Mouse (Mus musculus): ENCODE results near the gene Aox1. TPM values are rescaled to one million over a fixed set of nuclear protein-coding genes. Genes with fewer than 3 reads are reported as not detected.

Gene Aox1
- total and polyA plus RNA-seq, 3 experiments, result 0.04 to 0.24 TPM; not detected in 1

DNA sequence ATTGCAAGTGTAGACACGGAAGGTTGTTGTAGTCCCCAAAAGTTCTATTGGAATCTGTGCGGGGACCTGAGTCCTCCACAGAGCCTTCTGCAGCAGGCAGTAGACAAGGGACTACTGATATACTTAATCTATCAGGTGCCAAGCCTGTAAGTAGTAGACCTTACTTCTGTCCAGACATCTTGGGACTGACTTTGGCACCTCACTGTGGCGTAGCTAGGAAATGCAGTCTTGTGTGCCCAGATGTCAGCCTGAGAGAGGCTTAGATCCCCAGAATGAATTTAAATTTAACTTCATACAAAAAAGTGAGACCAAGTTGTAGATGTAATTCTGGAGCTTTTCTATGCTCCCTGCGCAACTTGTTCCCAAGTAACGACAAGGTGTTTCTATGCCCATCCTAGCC, 50.0 kb downstream of the Aox1 start:
- peak; percentile 11 for DNase-seq (ENCODE audit: low read depth, low spot score)
- Histone ChIP-seq H3K9me3 (replicated peaks; ENCODE audit: insufficient read depth, low read length) (no peaks in the 10 kb centered on the region), H3K79me2 (ENCODE audit: control insufficient read depth, insufficient read depth, low read length, poor library complexity) (no peaks in the 10 kb centered on the region), H3K9ac (ENCODE audit: control insufficient read depth, low read depth, low read length, poor library complexity, severe bottlenecking) (no peak overlapping the region), H3K4me3 (ENCODE audit: control insufficient read depth in 1 of 2, insufficient read depth in 1 of 2, low read depth in 2 of 2, low read length in 2 of 2) (no peak overlapping the region), H3K36me3 (ENCODE audit: control insufficient read depth in 1 of 2, insufficient read depth in 2 of 2, low read length in 2 of 2) (no peaks in the 10 kb centered on the region), H3K27me3 (ENCODE audit: control insufficient read depth in 1 of 2, insufficient read depth in 2 of 2, low read length in 2 of 2) (peaks cover 0 to 2% of the 10 kb centered on the region in 2 experiments; a peak in 1 of 4 replicates), H3K27ac (ENCODE audit: control insufficient read depth, low read depth, low read length) (no peak overlapping the region), H3K4me1 (ENCODE audit: control insufficient read depth in 1 of 2, insufficient read depth in 2 of 2, low read length in 2 of 2) (no peaks in the 10 kb centered on the region)
- TF ChIP-seq SMC3 (IDR thresholded peaks at IDR 0.05; ENCODE audit: low read depth, low read length) (peak; percentile 51), GABPA (IDR thresholded peaks at IDR 0.05; ENCODE audit: low read depth, low read length) (no peak), RAD21 (IDR thresholded peaks at IDR 0.05; ENCODE audit: low read depth, low read length) (peak; percentile 40), CTCF (IDR thresholded peaks at IDR 0.05 in 2 of 3, conservative IDR thresholded peaks at IDR 0.05 in 1 of 3; ENCODE audit: control insufficient read depth in 1 of 3, insufficient read depth in 1 of 3, low read depth in 2 of 3, low read length in 3 of 3, poor library complexity in 1 of 3, severe bottlenecking in 1 of 3) (peak in 2 of 3 experiments; percentile 8 to 35; a peak in 1 of 6 replicates)

DNA sequence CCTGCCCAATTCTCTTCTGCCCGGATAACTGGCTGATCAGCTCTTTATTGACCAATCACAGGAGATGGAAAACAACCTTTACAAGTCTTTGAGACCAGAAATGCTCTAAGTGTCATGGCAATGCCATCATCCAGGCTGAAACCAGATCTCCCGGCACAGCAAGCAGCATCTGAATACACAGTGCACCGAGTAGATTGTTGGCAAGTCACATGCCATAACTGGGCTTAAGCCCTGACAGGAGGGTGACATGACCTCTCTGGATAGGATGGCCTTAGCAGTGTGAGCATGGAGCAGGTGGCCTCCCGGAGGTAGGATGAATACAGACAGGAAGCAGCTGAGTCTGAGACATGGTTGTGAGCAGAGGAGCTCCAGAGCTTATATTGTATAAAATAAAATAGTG, 50.7 kb downstream of the Aox1 start:
- no peak overlapping the region for H3K9ac ChIP-seq (ENCODE audit: control insufficient read depth, low read depth, low read length, poor library complexity, severe bottlenecking)
- H3K27me3 ChIP-seq (ENCODE audit: control insufficient read depth in 1 of 2, insufficient read depth in 2 of 2, low read length in 2 of 2), result peaks cover 0 to 2% of the 10 kb centered on the region in 2 experiments; a peak in 1 of 4 replicates
- no peaks in the 10 kb centered on the region for H3K36me3 ChIP-seq (ENCODE audit: control insufficient read depth in 1 of 2, insufficient read depth in 2 of 2, low read length in 2 of 2)
- DNase-seq (ENCODE audit: low read depth, low spot score), result no peak
- no peaks in the 10 kb centered on the region for H3K4me1 ChIP-seq (ENCODE audit: control insufficient read depth in 1 of 2, insufficient read depth in 2 of 2, low read length in 2 of 2)
- no peak for TF ChIP-seq MAX (IDR thresholded peaks at IDR 0.05; ENCODE audit: low read length)
- TF ChIP-seq MXI1 (IDR thresholded peaks at IDR 0.05; ENCODE audit: low read depth, low read length), result no peak
- TF ChIP-seq GABPA (IDR thresholded peaks at IDR 0.05; ENCODE audit: low read depth, low read length), result no peak
- TF ChIP-seq ETS1 (IDR thresholded peaks at IDR 0.05; ENCODE audit: low read depth, low read length), result no peak
- TF ChIP-seq POLR2A (IDR thresholded peaks at IDR 0.05; ENCODE audit: control insufficient read depth in 1 of 2, insufficient read depth in 1 of 2, low read depth in 1 of 2, low read length in 2 of 2, poor library complexity in 1 of 2), result no peak
- TF ChIP-seq MEF2A (IDR thresholded peaks at IDR 0.05; ENCODE audit: extremely low read depth, insufficient replicate concordance, low read depth, low read length, poor library complexity, severe bottlenecking), result no peak
- no peak for TF ChIP-seq RCOR1 (IDR thresholded peaks at IDR 0.05; ENCODE audit: low read depth, low read length)
- no peak for TF ChIP-seq POLR2AphosphoS5 (IDR thresholded peaks at IDR 0.05; ENCODE audit: borderline replicate concordance, low read depth, low read length)
- TF ChIP-seq JUND (IDR thresholded peaks at IDR 0.05; ENCODE audit: low read depth, low read length), result no peak
- no peak for TF ChIP-seq CHD1 (IDR thresholded peaks at IDR 0.05; ENCODE audit: low read depth, low read length)
- no peak for TF ChIP-seq TBP (IDR thresholded peaks at IDR 0.05; ENCODE audit: low read depth, low read length)
- no peak for TF ChIP-seq NRF1 (IDR thresholded peaks at IDR 0.05; ENCODE audit: insufficient read depth, low read depth, low read length, poor library complexity, severe bottlenecking)
- no peak overlapping the region for H3K4me3 ChIP-seq (ENCODE audit: control insufficient read depth in 1 of 2, insufficient read depth in 1 of 2, low read depth in 2 of 2, low read length in 2 of 2)
- H3K9me3 ChIP-seq (replicated peaks; ENCODE audit: insufficient read depth, low read length), result no peaks in the 10 kb centered on the region
- H3K27ac ChIP-seq (ENCODE audit: control insufficient read depth, low read depth, low read length), result no peak overlapping the region
- H3K79me2 ChIP-seq (ENCODE audit: control insufficient read depth, insufficient read depth, low read length, poor library complexity), result no peaks in the 10 kb centered on the region

DNA sequence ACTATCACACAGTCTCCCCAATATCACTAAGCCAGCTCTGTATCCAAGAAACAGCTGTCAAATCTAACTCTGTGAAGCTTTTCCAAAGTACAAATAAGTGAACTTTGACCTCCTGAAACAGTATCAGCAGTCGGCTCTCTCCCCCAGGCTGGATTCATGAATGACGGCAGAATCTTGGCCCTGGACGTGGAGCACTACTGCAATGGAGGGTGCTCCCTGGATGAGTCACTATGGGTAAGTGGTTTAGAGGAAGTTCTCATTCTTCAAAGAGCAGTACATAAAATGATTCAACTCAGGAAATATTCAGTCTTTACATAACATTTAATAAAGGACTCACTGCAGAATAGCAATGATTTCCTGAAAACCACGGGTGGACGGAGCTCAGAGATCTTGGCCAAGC, 51.6 kb downstream of the Aox1 start:
- Histone ChIP-seq H3K4me1 (ENCODE audit: control insufficient read depth in 1 of 2, insufficient read depth in 2 of 2, low read length in 2 of 2) (no peaks in the 10 kb centered on the region), H3K79me2 (ENCODE audit: control insufficient read depth, insufficient read depth, low read length, poor library complexity) (no peaks in the 10 kb centered on the region), H3K36me3 (ENCODE audit: control insufficient read depth in 1 of 2, insufficient read depth in 2 of 2, low read length in 2 of 2) (no peaks in the 10 kb centered on the region), H3K9ac (ENCODE audit: control insufficient read depth, low read depth, low read length, poor library complexity, severe bottlenecking) (no peak overlapping the region), H3K27ac (ENCODE audit: control insufficient read depth, low read depth, low read length) (no peak overlapping the region), H3K4me3 (ENCODE audit: control insufficient read depth in 1 of 2, insufficient read depth in 1 of 2, low read depth in 2 of 2, low read length in 2 of 2) (no peak overlapping the region), H3K27me3 (ENCODE audit: control insufficient read depth in 1 of 2, insufficient read depth in 2 of 2, low read length in 2 of 2) (peaks cover 0 to 2% of the 10 kb centered on the region in 2 experiments; a peak in 1 of 4 replicates), H3K9me3 (replicated peaks; ENCODE audit: insufficient read depth, low read length) (no peaks in the 10 kb centered on the region)
- no peak for DNase-seq (ENCODE audit: low read depth, low spot score)
- TF ChIP-seq CTCF (IDR thresholded peaks at IDR 0.05 in 2 of 3, conservative IDR thresholded peaks at IDR 0.05 in 1 of 3; ENCODE audit: control insufficient read depth in 1 of 3, insufficient read depth in 1 of 3, low read depth in 2 of 3, low read length in 3 of 3, poor library complexity in 1 of 3, severe bottlenecking in 1 of 3) (no peak), RAD21 (IDR thresholded peaks at IDR 0.05; ENCODE audit: low read depth, low read length) (no peak), UBTF (IDR thresholded peaks at IDR 0.05; ENCODE audit: borderline replicate concordance, insufficient read depth, low read depth, low read length) (no peak), POLR2A (IDR thresholded peaks at IDR 0.05; ENCODE audit: control insufficient read depth in 1 of 2, insufficient read depth in 1 of 2, low read depth in 1 of 2, low read length in 2 of 2, poor library complexity in 1 of 2) (no peak), USF1 (IDR thresholded peaks at IDR 0.05; ENCODE audit: low read depth, low read length) (no peak), CHD2 (IDR thresholded peaks at IDR 0.05; ENCODE audit: low read length) (no peak), JUND (IDR thresholded peaks at IDR 0.05; ENCODE audit: low read depth, low read length) (no peak), NELFE (IDR thresholded peaks at IDR 0.05; ENCODE audit: low read depth, low read length) (no peak), USF2 (IDR thresholded peaks at IDR 0.05; ENCODE audit: borderline replicate concordance in 1 of 2, insufficient read depth in 1 of 2, low read depth in 1 of 2, low read length in 2 of 2) (no peak), ETS1 (IDR thresholded peaks at IDR 0.05; ENCODE audit: low read depth, low read length) (no peak), TCF12 (IDR thresholded peaks at IDR 0.05; ENCODE audit: low read depth, low read length) (no peak), SIN3A (IDR thresholded peaks at IDR 0.05; ENCODE audit: low read length) (no peak), MAZ (IDR thresholded peaks at IDR 0.05; ENCODE audit: low read depth, low read length) (no peak), CHD1 (IDR thresholded peaks at IDR 0.05; ENCODE audit: low read depth, low read length) (no peak), ZMIZ1 (IDR thresholded peaks at IDR 0.05; ENCODE audit: low read depth, low read length) (no peak)
